18 mouse cellular contexts compared by ENCODE assay signal in the genomic region with DNA sequence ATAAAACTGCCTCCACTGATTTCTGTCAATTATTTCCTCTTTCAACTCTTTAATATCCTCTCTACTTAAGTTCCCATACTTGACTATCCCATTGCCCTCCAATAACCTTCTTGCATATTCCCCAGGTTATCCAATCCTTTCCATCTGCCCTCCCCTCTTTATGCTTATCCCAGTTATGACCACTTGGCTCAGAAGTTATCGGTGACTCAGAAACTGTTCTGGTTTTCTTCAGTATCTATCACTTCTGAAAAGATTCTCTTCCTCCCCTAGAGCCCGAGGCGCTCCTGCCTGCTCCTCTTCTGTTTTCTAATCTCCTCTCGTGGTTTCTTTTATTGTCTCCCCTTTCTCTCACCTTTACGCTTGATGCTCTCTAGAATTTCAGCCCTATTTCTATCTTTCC. TPM values are rescaled to one million over a fixed set of nuclear protein-coding genes. Genes with fewer than 3 reads are reported as not detected.
DNase-seq lines count a peak whose midpoint lies in the region; ATAC-seq lines count a peak whose summit lies in the region.
"Had no signal": no experiment of that assay in that cellular context is flagged by ENCODE, and none has a peak within 500 bp of the region (broad histone marks: within the 10 kb centered on the region; RNA-seq: fewer than 3 reads in every experiment).

No protein-coding gene starts in this region.

- no peaks in the 10 kb centered on the region for H3K36me3 ChIP-seq in forebrain, embryonic 16.5 days (ENCODE audit: control insufficient read depth, insufficient read depth)
- H3K36me3 ChIP-seq in forebrain, embryonic 14.5 days (ENCODE audit: control insufficient read depth, insufficient read depth, low read length) = no peaks in the 10 kb centered on the region
- H3K36me3 ChIP-seq in midbrain, embryonic 13.5 days = no peaks in the 10 kb centered on the region
- H3K36me3 ChIP-seq in midbrain, embryonic 11.5 days (ENCODE audit: control insufficient read depth, insufficient read depth, low read length) = no peaks in the 10 kb centered on the region
- H3K36me3 ChIP-seq in hindbrain, embryonic 16.5 days (ENCODE audit: control insufficient read depth, insufficient read depth, low read length) = 0 out of 2 replicates have a peak, but pooled peaks cover 2% of the 10 kb centered on the region
- no peaks in the 10 kb centered on the region for H3K36me3 ChIP-seq in neural tube, embryonic 14.5 days (ENCODE audit: control insufficient read depth, insufficient read depth, low read length)
- H3K36me3 ChIP-seq: embryonic facial prominence, embryonic 10.5 days had no signal

- 68% methylated on average over 5 of the region's 5 CpGs for WGBS in forebrain, embryonic 16.5 days
- WGBS in forebrain, embryonic 14.5 days = 68% methylated on average over 5 of the region's 5 CpGs
- WGBS in midbrain, embryonic 13.5 days = 64% methylated on average over 5 of the region's 5 CpGs
- WGBS in midbrain, embryonic 11.5 days = 64% methylated on average over 5 of the region's 5 CpGs
- 59% methylated on average over 5 of the region's 5 CpGs for WGBS in hindbrain, embryonic 16.5 days
- 62% methylated on average over 5 of the region's 5 CpGs for WGBS in neural tube, embryonic 14.5 days

- no peak overlapping the region for H3K27ac ChIP-seq in forebrain, embryonic 16.5 days (ENCODE audit: low read length)
- H3K27ac ChIP-seq in forebrain, embryonic 14.5 days (ENCODE audit: low read depth, low read length) = no peak overlapping the region
- H3K27ac ChIP-seq in midbrain, embryonic 13.5 days = no peak overlapping the region
- no peak overlapping the region for H3K27ac ChIP-seq in midbrain, embryonic 11.5 days (ENCODE audit: low read depth, low read length)
- H3K27ac ChIP-seq in hindbrain, embryonic 16.5 days (ENCODE audit: low read depth, low read length) = no peak overlapping the region
- no peak overlapping the region for H3K27ac ChIP-seq in neural tube, embryonic 14.5 days (ENCODE audit: low read depth, low read length)
- H3K27ac ChIP-seq: embryonic facial prominence, embryonic 10.5 days had no signal

- no peak for DNase-seq in forebrain, embryonic 14.5 days (ENCODE audit: low spot score)
- DNase-seq in midbrain, embryonic 11.5 days (ENCODE audit: low spot score, missing footprints) = no peak
- DNase-seq in testis, postnatal 14 days (ENCODE audit: low spot score) = no peak
- DNase-seq in spleen, adult 18-20 months = no peak
- DNase-seq: cerebellum, adult 9-11 months; heart, adult 18-20 months; heart, postnatal 10 days; kidney, postnatal 36 days; lung, postnatal 4 days; right cerebral cortex, adult 18-20 months; thymus, adult 2 months had no signal

- no peak overlapping the region for H3K4me3 ChIP-seq in forebrain, embryonic 16.5 days (replicated peaks; ENCODE audit: low read length)
- no peak overlapping the region for H3K4me3 ChIP-seq in forebrain, embryonic 14.5 days (ENCODE audit: low read depth, low read length)
- peak overlapping the region; percentile 5; the same call in 1 of the 2 replicates for H3K4me3 ChIP-seq in midbrain, embryonic 13.5 days (replicated peaks)
- H3K4me3 ChIP-seq in midbrain, embryonic 11.5 days (ENCODE audit: low read depth, low read length) = no peak overlapping the region
- peak overlapping the region; percentile 18; the same call in 1 of the 2 replicates for H3K4me3 ChIP-seq in hindbrain, embryonic 16.5 days (ENCODE audit: low read length)
- no peak overlapping the region for H3K4me3 ChIP-seq in neural tube, embryonic 14.5 days (ENCODE audit: low read depth, low read length)
- H3K4me3 ChIP-seq: embryonic facial prominence, embryonic 10.5 days; myocyte had no signal

- ATAC-seq in forebrain, embryonic 16.5 days = no peak
- no peak for ATAC-seq in forebrain, embryonic 14.5 days
- no peak for ATAC-seq in midbrain, embryonic 13.5 days
- ATAC-seq in midbrain, embryonic 11.5 days (ENCODE audit: low FRiP score) = no peak
- no peak for ATAC-seq in hindbrain, embryonic 16.5 days
- ATAC-seq in neural tube, embryonic 14.5 days (ENCODE audit: low read depth) = no peak
- ATAC-seq: intestine, postnatal 0 days had no signal

- peak overlapping the region; percentile 34 for H3K4me2 ChIP-seq in forebrain, embryonic 16.5 days (ENCODE audit: low read length)
- H3K4me2 ChIP-seq in forebrain, embryonic 14.5 days (ENCODE audit: low read length) = no peak overlapping the region; the same call in 1 of the 2 replicates
- peak overlapping the region; percentile 40 for H3K4me2 ChIP-seq in midbrain, embryonic 13.5 days (replicated peaks)
- H3K4me2 ChIP-seq in midbrain, embryonic 11.5 days = no peak overlapping the region
- H3K4me2 ChIP-seq in hindbrain, embryonic 16.5 days (ENCODE audit: low read length) = peak overlapping the region; percentile 53
- peak overlapping the region; percentile 9 for H3K4me2 ChIP-seq in neural tube, embryonic 14.5 days (ENCODE audit: low read depth, low read length)

- H3K9ac ChIP-seq in forebrain, embryonic 16.5 days (replicated peaks; ENCODE audit: low read depth, low read length) = no peak overlapping the region
- no peak overlapping the region for H3K9ac ChIP-seq in forebrain, embryonic 14.5 days (ENCODE audit: low read length)
- H3K9ac ChIP-seq in midbrain, embryonic 13.5 days (replicated peaks) = no peak overlapping the region
- H3K9ac ChIP-seq in midbrain, embryonic 11.5 days (ENCODE audit: low read length) = no peak overlapping the region
- H3K9ac ChIP-seq in hindbrain, embryonic 16.5 days (ENCODE audit: low read depth, low read length) = no peak overlapping the region
- H3K9ac ChIP-seq in neural tube, embryonic 14.5 days (replicated peaks; ENCODE audit: low read depth, low read length) = no peak overlapping the region

- peaks cover 25% of the 10 kb centered on the region for H3K4me1 ChIP-seq in forebrain, embryonic 16.5 days (replicated peaks; ENCODE audit: control insufficient read depth, insufficient read depth, low read length)
- peaks cover 11% of the 10 kb centered on the region for H3K4me1 ChIP-seq in forebrain, embryonic 14.5 days (ENCODE audit: control insufficient read depth, insufficient read depth, low read length)
- H3K4me1 ChIP-seq in midbrain, embryonic 13.5 days (replicated peaks) = peaks cover 40% of the 10 kb centered on the region
- H3K4me1 ChIP-seq in midbrain, embryonic 11.5 days (ENCODE audit: control insufficient read depth, insufficient read depth, low read length) = peaks cover 8% of the 10 kb centered on the region
- peaks cover 25% of the 10 kb centered on the region for H3K4me1 ChIP-seq in hindbrain, embryonic 16.5 days (ENCODE audit: control insufficient read depth, insufficient read depth, low read depth, low read length)
- H3K4me1 ChIP-seq in neural tube, embryonic 14.5 days (ENCODE audit: control insufficient read depth, insufficient read depth, low read length) = peaks cover 18% of the 10 kb centered on the region

- H3K27me3 ChIP-seq in forebrain, embryonic 16.5 days (replicated peaks; ENCODE audit: control insufficient read depth, insufficient read depth, low read length) = no peaks in the 10 kb centered on the region
- no peaks in the 10 kb centered on the region for H3K27me3 ChIP-seq in forebrain, embryonic 14.5 days (replicated peaks; ENCODE audit: control insufficient read depth, insufficient read depth, low read length)
- no peaks in the 10 kb centered on the region for H3K27me3 ChIP-seq in midbrain, embryonic 13.5 days
- H3K27me3 ChIP-seq in midbrain, embryonic 11.5 days (ENCODE audit: control insufficient read depth, insufficient read depth, low read length) = no peaks in the 10 kb centered on the region
- no peaks in the 10 kb centered on the region for H3K27me3 ChIP-seq in hindbrain, embryonic 16.5 days (replicated peaks; ENCODE audit: control insufficient read depth, insufficient read depth, low read length)
- H3K27me3 ChIP-seq in neural tube, embryonic 14.5 days (ENCODE audit: control insufficient read depth, insufficient read depth, low read length) = no peaks in the 10 kb centered on the region

- no peaks in the 10 kb centered on the region for H3K9me3 ChIP-seq in forebrain, embryonic 16.5 days (ENCODE audit: control insufficient read depth, low read length)
- no peaks in the 10 kb centered on the region for H3K9me3 ChIP-seq in forebrain, embryonic 14.5 days (replicated peaks; ENCODE audit: control insufficient read depth, low read length)
- no peaks in the 10 kb centered on the region for H3K9me3 ChIP-seq in midbrain, embryonic 13.5 days
- H3K9me3 ChIP-seq in midbrain, embryonic 11.5 days (ENCODE audit: control insufficient read depth, low read length) = no peaks in the 10 kb centered on the region
- no peaks in the 10 kb centered on the region for H3K9me3 ChIP-seq in hindbrain, embryonic 16.5 days (ENCODE audit: control insufficient read depth, low read length)
- H3K9me3 ChIP-seq in neural tube, embryonic 14.5 days (ENCODE audit: control insufficient read depth, low read length) = no peaks in the 10 kb centered on the region
- H3K9me3 ChIP-seq: embryonic facial prominence, embryonic 10.5 days had no signal

RNA-seq across cellular contexts. Expression of a gene that starts 2.8 kb away (rescaled TPM):
- polyA plus RNA-seq in forebrain, embryonic 16.5 days (2015; fragmentation: Nextera tagmentation; extraction: Ambion mirVana) = 49.5 and 56.6 TPM in 2 replicates
- 38.0 and 47.1 TPM in 2 replicates for polyA plus RNA-seq in forebrain, embryonic 14.5 days (2014; fragmentation: Nextera tagmentation; extraction: Ambion mirVana)
- polyA plus RNA-seq in midbrain, embryonic 13.5 days (2015; fragmentation: Nextera tagmentation; extraction: Ambion mirVana) = 47.4 and 47.8 TPM in 2 replicates
- 24.8 and 25.7 TPM in 2 replicates for polyA plus RNA-seq in midbrain, embryonic 11.5 days (2014; fragmentation: Nextera tagmentation; extraction: Ambion mirVana)
- polyA plus RNA-seq in hindbrain, embryonic 16.5 days (2015; fragmentation: Nextera tagmentation; extraction: Ambion mirVana) = 54.3 and 60.0 TPM in 2 replicates
- 93.7 and 97.9 TPM in 2 replicates for polyA plus RNA-seq in neural tube, embryonic 14.5 days (2014; fragmentation: Nextera tagmentation; extraction: Ambion mirVana)

Comparison
In these comparisons a context has a peak if more than half of its experiments do, and no peak if none do; other contexts are left out.
1. H3K4me2 ChIP-seq: peak in forebrain, embryonic 16.5 days (single experiment), midbrain, embryonic 13.5 days (single experiment), hindbrain, embryonic 16.5 days (single experiment) and neural tube, embryonic 14.5 days (single experiment); none in forebrain, embryonic 14.5 days (single experiment) and midbrain, embryonic 11.5 days (single experiment).
2. H3K4me3 ChIP-seq: peak in midbrain, embryonic 13.5 days (single experiment) and hindbrain, embryonic 16.5 days (single experiment); none in forebrain, embryonic 16.5 days (single experiment), forebrain, embryonic 14.5 days (single experiment), midbrain, embryonic 11.5 days (single experiment) and neural tube, embryonic 14.5 days (single experiment).